8 mouse cellular contexts compared by ENCODE assay signal in the genomic region with DNA sequence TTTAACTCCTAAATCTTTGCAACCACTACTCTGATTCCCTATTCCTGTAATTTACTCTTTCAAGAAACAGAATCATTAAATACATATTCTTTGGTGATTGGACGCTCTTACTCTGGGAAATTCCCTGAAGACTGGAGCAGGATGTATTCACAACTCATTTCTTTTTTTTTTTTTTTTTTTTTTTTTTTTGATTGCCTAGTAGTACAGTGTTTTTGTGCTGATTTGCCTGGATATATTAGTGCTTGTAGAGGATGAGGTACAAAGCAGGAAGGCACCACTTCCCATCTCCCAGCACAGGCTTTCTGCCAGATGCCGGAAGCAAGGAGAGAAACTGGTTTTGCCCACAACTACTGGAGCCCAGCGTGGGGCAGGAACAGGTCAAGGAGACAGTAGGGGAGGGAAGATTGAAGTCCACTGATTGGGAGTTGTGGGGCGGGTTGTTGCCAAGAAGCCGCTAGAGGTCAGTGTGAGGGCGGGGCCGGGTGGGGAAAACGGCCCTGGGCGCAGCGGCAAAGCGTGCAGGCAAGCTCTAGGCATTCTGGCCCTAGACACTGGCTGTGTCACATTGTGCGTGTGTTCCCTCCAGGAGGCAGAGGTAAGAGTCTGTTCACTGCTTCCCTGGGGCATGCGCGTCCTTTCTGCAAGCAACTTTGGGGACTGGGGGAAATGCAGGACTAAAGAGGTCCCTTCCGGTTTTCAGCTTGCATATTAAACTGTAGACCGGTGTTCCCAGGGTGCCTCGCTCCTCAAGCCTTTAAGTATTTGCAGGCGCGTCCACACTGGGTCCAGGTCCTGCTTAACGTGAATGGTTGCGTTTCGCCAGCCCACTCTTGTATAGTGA. TPM values are rescaled to one million over a fixed set of nuclear protein-coding genes. Genes with fewer than 3 reads are reported as not detected.
DNase-seq lines count a peak whose midpoint lies in the region; ATAC-seq and TF ChIP-seq lines count a peak whose summit lies in the region.

A gene (plus strand): TSS at position 482 of the 841 bp plus-strand sequence.

- H3K27ac ChIP-seq in embryonic facial prominence, embryonic 14.5 days (replicated peaks; ENCODE audit: low read depth, low read length) = peak within 1 kb of the TSS; percentile 85
- peak within 1 kb of the TSS; percentile 90 for H3K27ac ChIP-seq in heart, adult 2 months
- peak within 1 kb of the TSS; percentile 85 for H3K27ac ChIP-seq in limb, embryonic 13.5 days
- peak within 1 kb of the TSS; percentile 78 for H3K27ac ChIP-seq in midbrain, embryonic 16.5 days (ENCODE audit: low read length)

- H3K9me3 ChIP-seq in embryonic facial prominence, embryonic 14.5 days (ENCODE audit: control insufficient read depth, low read length) = no peaks in the 10 kb centered on the region
- H3K9me3 ChIP-seq in limb, embryonic 13.5 days = no peaks in the 10 kb centered on the region
- H3K9me3 ChIP-seq in midbrain, embryonic 16.5 days (replicated peaks; ENCODE audit: control insufficient read depth, low read length, poor library complexity, severe bottlenecking) = no peaks in the 10 kb centered on the region

- H3K4me2 ChIP-seq in embryonic facial prominence, embryonic 14.5 days (ENCODE audit: low read depth, low read length) = peak within 1 kb of the TSS; percentile 68
- H3K4me2 ChIP-seq in limb, embryonic 13.5 days (replicated peaks) = peak within 1 kb of the TSS; percentile 68
- H3K4me2 ChIP-seq in midbrain, embryonic 16.5 days (ENCODE audit: low read length) = peak within 1 kb of the TSS; percentile 86

- H3K9ac ChIP-seq in embryonic facial prominence, embryonic 14.5 days (ENCODE audit: low read depth, low read length) = peak within 1 kb of the TSS; percentile 64
- H3K9ac ChIP-seq in heart, adult 2 months (ENCODE audit: low read depth, low read length) = peak within 1 kb of the TSS; percentile 72
- peak within 1 kb of the TSS; percentile 70 for H3K9ac ChIP-seq in limb, embryonic 13.5 days
- peak within 1 kb of the TSS; percentile 74 for H3K9ac ChIP-seq in midbrain, embryonic 16.5 days (ENCODE audit: low read depth, low read length)

- no peaks in the 10 kb centered on the region for H3K36me3 ChIP-seq in embryonic facial prominence, embryonic 14.5 days (ENCODE audit: control insufficient read depth, insufficient read depth, low read length)
- H3K36me3 ChIP-seq in heart, adult 2 months (ENCODE audit: control insufficient read depth, insufficient read depth, low read length) = peaks cover 9% of the 10 kb centered on the region
- no peaks in the 10 kb centered on the region for H3K36me3 ChIP-seq in limb, embryonic 13.5 days
- H3K36me3 ChIP-seq in midbrain, embryonic 16.5 days (ENCODE audit: control insufficient read depth, insufficient read depth, low read length) = no peaks in the 10 kb centered on the region

- TF ChIP-seq EP300 in heart, adult 2 months (IDR thresholded peaks at IDR 0.05; ENCODE audit: insufficient read depth, low read depth, low read length) = no peak

- peaks cover 6% of the 10 kb centered on the region; the same call in 1 of the 2 replicates for H3K4me1 ChIP-seq in embryonic facial prominence, embryonic 14.5 days (ENCODE audit: control insufficient read depth, insufficient read depth, low read length)
- H3K4me1 ChIP-seq in heart, adult 2 months (ENCODE audit: control insufficient read depth, insufficient read depth, low read length) = peaks cover 11% of the 10 kb centered on the region
- peaks cover 10% of the 10 kb centered on the region for H3K4me1 ChIP-seq in limb, embryonic 13.5 days
- no peaks in the 10 kb centered on the region for H3K4me1 ChIP-seq in midbrain, embryonic 16.5 days (ENCODE audit: control insufficient read depth, insufficient read depth, low read length)

- peak; percentile 94 for ATAC-seq in embryonic facial prominence, embryonic 14.5 days (ENCODE audit: low read depth)
- peak; percentile 87 for ATAC-seq in limb, embryonic 13.5 days (ENCODE audit: low FRiP score, low read depth)
- ATAC-seq in midbrain, embryonic 16.5 days = peak; percentile 92

- DNase-seq in 3T3-L1 (ENCODE audit: low read depth, low spot score) = peak; percentile 93
- DNase-seq in adrenal gland, postnatal 4 days (ENCODE audit: low spot score in 2 of 2) = peak; percentile 36 to 57
- peak; percentile 89 for DNase-seq in embryonic facial prominence, embryonic 14.5 days (ENCODE audit: low spot score)
- peak; percentile 82 to 84 for DNase-seq in heart, adult 2 months
- peak; percentile 84 to 88 for DNase-seq in kidney, adult 8-10 months
- peak; percentile 15 to 27 for DNase-seq in spleen, postnatal 14 days (ENCODE audit: low spot score in 2 of 2)

- intact Hi-C loops in heart, adult 2 months (cut with DNase I) = loop anchor here (5.0 kb wide), 1 partner anchor 193 kb away; no protein-coding TSS in a partner anchor

- H3K79me2 ChIP-seq in heart, adult 2 months (replicated peaks; ENCODE audit: control insufficient read depth, insufficient read depth, low read length) = no peaks in the 10 kb centered on the region

- WGBS in embryonic facial prominence, embryonic 14.5 days = 2% methylated on average over 18 of the region's 22 CpGs
- WGBS in heart, adult 2 months = 2% methylated on average over 22 of the region's 22 CpGs
- WGBS in limb, embryonic 13.5 days = 3% methylated on average over 22 of the region's 22 CpGs
- WGBS in midbrain, embryonic 16.5 days = 2% methylated on average over 22 of the region's 22 CpGs

- peak within 1 kb of the TSS; percentile 50 for H3K4me3 ChIP-seq in embryonic facial prominence, embryonic 14.5 days (ENCODE audit: low read depth, low read length)
- H3K4me3 ChIP-seq in heart, adult 2 months = peak within 1 kb of the TSS; percentile 64
- H3K4me3 ChIP-seq in limb, embryonic 13.5 days = peak within 1 kb of the TSS; percentile 52
- H3K4me3 ChIP-seq in midbrain, embryonic 16.5 days (ENCODE audit: low read depth, low read length) = peak within 1 kb of the TSS; percentile 54

- TF ChIP-seq POLR2A in heart, adult 2 months (IDR thresholded peaks at IDR 0.05; ENCODE audit: insufficient read depth, low read depth, low read length) = peak; percentile 89

- TF ChIP-seq CTCF in heart, adult 2 months (IDR thresholded peaks at IDR 0.05) = peak; percentile 57

- no peaks in the 10 kb centered on the region for H3K27me3 ChIP-seq in embryonic facial prominence, embryonic 14.5 days (replicated peaks; ENCODE audit: control insufficient read depth, insufficient read depth, low read length)
- H3K27me3 ChIP-seq in heart, adult 2 months (ENCODE audit: control insufficient read depth, insufficient read depth, low read length) = no peaks in the 10 kb centered on the region
- no peaks in the 10 kb centered on the region for H3K27me3 ChIP-seq in limb, embryonic 13.5 days
- H3K27me3 ChIP-seq in midbrain, embryonic 16.5 days (ENCODE audit: control insufficient read depth, insufficient read depth, low read depth, low read length) = no peaks in the 10 kb centered on the region

RNA-seq across cellular contexts. Expression of the gene that starts here (rescaled TPM):
- total RNA-seq in adrenal gland, postnatal 4 days (2021) = 10 to 100 TPM; 39.6 to 40.3 TPM
- polyA plus RNA-seq in embryonic facial prominence, embryonic 14.5 days (2014; fragmentation: Nextera tagmentation; extraction: Ambion mirVana) = 20.0 and 22.0 TPM in 2 replicates
- 10 to 100 TPM; 38.0 to 45.4 TPM for total RNA-seq in heart, adult 2 months (2021)
- polyA plus RNA-seq in heart, adult 2 months (2012; rRNA removed) = 14.4 and 39.8 TPM in 2 replicates
- 13.8 and 16.6 TPM in 2 replicates for polyA plus RNA-seq in limb, embryonic 13.5 days (2015; fragmentation: Nextera tagmentation; extraction: Ambion mirVana)
- polyA plus RNA-seq in midbrain, embryonic 16.5 days (2015; fragmentation: Nextera tagmentation; extraction: Ambion mirVana) = 6.3 and 7.7 TPM in 2 replicates

Comparison
In these comparisons a context has a peak if more than half of its experiments do, and no peak if none do; other contexts are left out.
1. Peak in every context shown above with its lines: DNase-seq, ATAC-seq, H3K4me3 ChIP-seq and H3K27ac ChIP-seq.
2. DNase-seq: peak in every context shown above with its lines; median percentile 93 in 3T3-L1; 89 in embryonic facial prominence, embryonic 14.5 days; 86 in kidney, adult 8-10 months; 83 in heart, adult 2 months; 46 in adrenal gland, postnatal 4 days; 21 in spleen, postnatal 14 days.